Mouse (Mus musculus) myocyte (in vitro differentiated cells): ENCODE measurements around the gene Dek. TPM values are rescaled to one million over a fixed set of nuclear protein-coding genes. Genes with fewer than 3 reads are reported as not detected.

Experiments
- H3K27me3 ChIP-seq: one replicate; pipeline ENCODE4 v1.6.1; 2011; ENCODE audit not compliant: control insufficient read depth, insufficient read depth, insufficient read length
- H3K36me3 ChIP-seq: one replicate; pipeline ENCODE4 v1.6.1; 2011; ENCODE audit not compliant: control insufficient read depth, insufficient read depth
- H3K4me2 ChIP-seq: one replicate; pipeline ENCODE4 v1.6.1; 2011; ENCODE audit warnings: low read depth, control low read depth
- H3K4me3 ChIP-seq: one replicate; pipeline ENCODE4 v1.5.1; 2011; ENCODE audit warnings: mild to moderate bottlenecking, control low read depth, moderate library complexity
- H3K79me2 ChIP-seq: one replicate; pipeline ENCODE4 v1.6.1; 2011; ENCODE audit not compliant: control insufficient read depth, insufficient read depth
- H3ac ChIP-seq: one replicate; pipeline ENCODE4 v1.6.1; 2011; ENCODE audit not compliant: control insufficient read depth, insufficient read length
- CEBPB ChIP-seq: IDR thresholded peaks from 2 replicates; pipeline ENCODE4 v1.6.1; 2011; ENCODE audit warnings: mild to moderate bottlenecking, moderate library complexity; ENCODE audit not compliant: poor library complexity, insufficient read depth, severe bottlenecking
- E2F4 ChIP-seq: IDR thresholded peaks from one replicate; pipeline ENCODE4 v1.6.1; 2011; ENCODE audit warnings: mild to moderate bottlenecking, control low read depth, moderate library complexity; ENCODE audit not compliant: insufficient read depth
- MAX ChIP-seq: IDR thresholded peaks from one replicate; pipeline ENCODE4 v1.6.1; 2011; ENCODE audit warnings: low read depth, mild to moderate bottlenecking, control low read depth
- MYOD1 ChIP-seq, 3 experiments: IDR thresholded peaks; one replicate each; pipeline ENCODE4 v1.6.1; 2011; ENCODE audit warnings: control low read depth in 2 of 3, low read depth in 2 of 3, mild to moderate bottlenecking in 2 of 3, moderate library complexity in 1 of 3; ENCODE audit not compliant: insufficient read length in 2 of 3, control insufficient read depth in 1 of 3
- MYOG ChIP-seq, 3 experiments: IDR thresholded peaks; one replicate each; pipeline ENCODE4 v1.6.1; 2011; ENCODE audit warnings: control low read depth in 2 of 3, low read depth in 2 of 3, mild to moderate bottlenecking in 2 of 3; ENCODE audit not compliant: insufficient read length in 2 of 3, control insufficient read depth in 1 of 3, insufficient read depth in 1 of 3
- POLR2A ChIP-seq: IDR thresholded peaks from one replicate; pipeline ENCODE4 v1.6.1; 2011; ENCODE audit warnings: low read depth, mild to moderate bottlenecking, control low read depth, moderate library complexity; ENCODE audit not compliant: insufficient read length
- POLR2AphosphoS2 ChIP-seq: IDR thresholded peaks from one replicate; pipeline ENCODE4 v1.6.1; 2011; ENCODE audit warnings: low read depth, control low read depth; ENCODE audit not compliant: insufficient read length
- REST ChIP-seq: IDR thresholded peaks from one replicate; pipeline ENCODE4 v1.6.1; 2011; ENCODE audit warnings: mild to moderate bottlenecking, control low read depth, moderate library complexity; ENCODE audit not compliant: insufficient read depth, insufficient read length
- SRF ChIP-seq: IDR thresholded peaks from one replicate; pipeline ENCODE4 v1.6.1; 2011; ENCODE audit warnings: low read depth; ENCODE audit not compliant: control insufficient read depth, insufficient read length
- TCF12 ChIP-seq: IDR thresholded peaks from one replicate; pipeline ENCODE4 v1.6.1; 2011; ENCODE audit warnings: mild to moderate bottlenecking, control low read depth; ENCODE audit not compliant: poor library complexity, insufficient read depth, severe bottlenecking
- TCF3 ChIP-seq: IDR thresholded peaks from one replicate; pipeline ENCODE4 v1.6.1; 2011; ENCODE audit warnings: low read depth, control low read depth; ENCODE audit not compliant: insufficient read length
- USF1 ChIP-seq: IDR thresholded peaks from one replicate; pipeline ENCODE4 v1.6.1; 2011; ENCODE audit warnings: low read depth, mild to moderate bottlenecking, control low read depth, moderate library complexity
- polyA plus RNA-seq: library from polyadenylated mRNA; unstranded; fragments of >200 nt; fragmentation: generic; extraction: Trizol; gene quantifications from one replicate; pipeline ENCODE4 v1.2.1, GENCODE M21; 2012; ENCODE audit warnings: missing spikeins

Dek gene
- polyA plus RNA-seq, 1 experiment = 11.2 TPM

GRCm38 (mm10) chr13:47149993-47150392, 44.0 kb upstream of the Dek start:
- no peak for TF ChIP-seq POLR2AphosphoS2
- no peak for TF ChIP-seq POLR2A
- TF ChIP-seq MYOG (IDR thresholded peaks at IDR 0.05; ENCODE audit: control insufficient read depth in 1 of 3, insufficient read depth in 1 of 3, insufficient read length in 2 of 3, low read depth in 2 of 3) = no peak
- TF ChIP-seq TCF12 = no peak
- no peak for TF ChIP-seq MYOD1 (IDR thresholded peaks at IDR 0.05; ENCODE audit: control insufficient read depth in 1 of 3, insufficient read length in 2 of 3, low read depth in 2 of 3)
- Histone ChIP-seq H3K4me2 (no peak overlapping the region), H3K79me2 (no peaks in the 10 kb centered on the region), H3K27me3 (no peaks in the 10 kb centered on the region), H3K36me3 (no peaks in the 10 kb centered on the region), H3ac (no peak overlapping the region), H3K4me3 (no peak overlapping the region)

DNA sequence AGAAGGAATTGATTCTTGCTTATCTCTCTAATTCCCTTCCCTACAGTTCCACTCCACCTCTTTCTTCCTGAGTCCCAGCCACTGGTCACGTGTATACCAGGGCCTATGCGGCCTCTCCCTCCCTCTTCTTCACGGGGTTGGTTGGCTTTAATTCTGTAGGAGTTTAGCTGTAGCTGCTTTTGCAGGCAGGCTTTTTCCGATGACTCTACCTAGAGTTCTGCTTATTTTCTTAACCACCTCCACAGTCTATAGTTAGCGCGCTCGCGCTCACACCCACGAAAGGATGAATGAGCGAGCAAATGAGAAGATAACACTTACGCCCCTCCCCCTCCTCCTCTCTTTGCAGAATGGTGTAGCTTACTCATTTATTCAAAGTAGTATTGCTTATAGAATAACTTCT, 42.6 kb upstream of the Dek start:
- no peak for TF ChIP-seq E2F4
- TF ChIP-seq MYOD1 (IDR thresholded peaks at IDR 0.05; ENCODE audit: control insufficient read depth in 1 of 3, insufficient read length in 2 of 3, low read depth in 2 of 3) = no peak
- no peak for TF ChIP-seq MAX
- no peak for TF ChIP-seq TCF12
- no peak for TF ChIP-seq SRF
- TF ChIP-seq TCF3 = no peak
- no peak for TF ChIP-seq USF1
- TF ChIP-seq MYOG (IDR thresholded peaks at IDR 0.05; ENCODE audit: control insufficient read depth in 1 of 3, insufficient read depth in 1 of 3, insufficient read length in 2 of 3, low read depth in 2 of 3) = no peak
- TF ChIP-seq REST = no peak
- no peak for TF ChIP-seq POLR2A
- TF ChIP-seq POLR2AphosphoS2 = no peak
- TF ChIP-seq CEBPB = no peak
- Histone ChIP-seq H3K4me2 (no peak overlapping the region), H3K4me3 (no peak overlapping the region), H3K27me3 (no peaks in the 10 kb centered on the region), H3ac (no peak overlapping the region), H3K79me2 (no peaks in the 10 kb centered on the region), H3K36me3 (no peaks in the 10 kb centered on the region)

GRCm38 (mm10) chr13:47146388-47146787, 40.4 kb upstream of the Dek start:
- no peak overlapping the region for H3K4me2 ChIP-seq
- H3ac ChIP-seq = no peak overlapping the region
- no peaks in the 10 kb centered on the region for H3K79me2 ChIP-seq
- H3K27me3 ChIP-seq = no peaks in the 10 kb centered on the region
- no peak overlapping the region for H3K4me3 ChIP-seq
- H3K36me3 ChIP-seq = no peaks in the 10 kb centered on the region
- TF ChIP-seq POLR2AphosphoS2 (no peak), USF1 (no peak)

DNA sequence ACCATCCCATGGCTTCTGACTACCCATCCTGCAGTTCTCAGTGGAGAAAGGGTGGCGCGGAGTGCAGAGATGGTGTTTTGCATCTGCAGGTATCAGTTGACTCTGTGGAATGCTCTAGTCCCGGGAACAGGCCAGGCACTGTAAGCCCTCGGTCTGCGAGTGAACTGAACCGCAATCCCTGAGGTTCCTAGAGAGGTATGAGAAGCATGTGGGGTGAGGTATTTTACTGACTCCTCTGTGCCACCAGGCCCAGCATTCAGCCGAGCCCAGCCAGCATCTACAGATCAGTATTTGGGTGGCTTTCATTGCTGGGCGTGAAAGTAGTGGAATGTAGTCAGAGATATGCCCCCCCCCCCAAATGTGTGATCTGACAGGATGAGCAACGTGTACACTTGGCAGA, 39.9 kb upstream of the Dek start:
- Histone ChIP-seq H3K4me2 (no peak overlapping the region), H3K36me3 (no peaks in the 10 kb centered on the region), H3ac (no peak overlapping the region), H3K27me3 (no peaks in the 10 kb centered on the region), H3K4me3 (no peak overlapping the region), H3K79me2 (no peaks in the 10 kb centered on the region)
- no peak for TF ChIP-seq POLR2AphosphoS2
- no peak for TF ChIP-seq MAX
- TF ChIP-seq TCF3 = no peak
- no peak for TF ChIP-seq CEBPB
- TF ChIP-seq SRF = no peak
- no peak for TF ChIP-seq USF1
- no peak for TF ChIP-seq POLR2A
- TF ChIP-seq MYOG (IDR thresholded peaks at IDR 0.05; ENCODE audit: control insufficient read depth in 1 of 3, insufficient read depth in 1 of 3, insufficient read length in 2 of 3, low read depth in 2 of 3) = no peak
- TF ChIP-seq REST = no peak
- TF ChIP-seq E2F4 = no peak
- no peak for TF ChIP-seq TCF12
- TF ChIP-seq MYOD1 (IDR thresholded peaks at IDR 0.05; ENCODE audit: control insufficient read depth in 1 of 3, insufficient read length in 2 of 3, low read depth in 2 of 3) = no peak

DNA sequence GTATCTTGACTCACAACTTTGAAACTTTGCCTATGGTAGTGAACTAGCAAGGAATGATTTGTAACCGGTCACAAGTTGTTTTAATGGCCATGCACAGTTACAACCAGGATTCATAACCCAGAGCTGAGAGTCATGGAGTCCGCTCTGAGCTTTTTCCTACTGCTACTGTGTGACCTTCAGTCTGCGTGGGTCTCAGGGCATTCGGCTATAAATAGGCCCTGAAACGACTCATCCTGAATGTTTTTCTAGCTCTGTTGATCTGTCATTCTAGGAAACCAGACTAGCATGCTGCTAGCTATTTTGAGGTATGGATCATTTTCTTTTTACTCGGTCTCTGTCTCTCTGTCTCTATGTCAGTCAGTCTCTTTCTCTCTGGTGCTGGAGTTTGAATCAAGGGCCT, 36.8 kb upstream of the Dek start:
- H3K4me2 ChIP-seq = peak overlapping the region; percentile 38
- no peak for TF ChIP-seq SRF
- TF ChIP-seq TCF3 = no peak
- no peak for TF ChIP-seq MAX
- no peak overlapping the region for H3K4me3 ChIP-seq

DNA sequence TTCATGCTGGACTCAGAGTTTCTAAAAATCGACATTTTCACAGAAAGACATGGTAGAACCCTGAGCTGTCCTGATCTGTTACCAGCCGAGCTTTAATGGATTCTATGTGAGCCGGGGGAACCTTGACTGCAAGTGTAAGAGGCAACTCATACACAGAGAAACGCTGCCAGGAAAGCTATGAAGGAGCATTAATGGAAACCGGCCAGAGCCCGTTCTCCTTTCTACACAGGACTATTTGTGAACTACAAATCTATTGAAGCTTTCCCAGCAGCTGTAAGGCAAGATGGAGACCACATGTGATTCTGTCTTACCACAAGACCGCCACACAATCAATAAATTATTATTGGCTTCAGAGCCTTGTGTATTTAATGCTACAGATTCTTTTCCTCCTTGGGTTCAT, 29.7 kb upstream of the Dek start:
- H3K36me3 ChIP-seq = no peaks in the 10 kb centered on the region
- TF ChIP-seq POLR2AphosphoS2 (no peak), TCF3 (no peak), MYOG (IDR thresholded peaks at IDR 0.05; ENCODE audit: control insufficient read depth in 1 of 3, insufficient read depth in 1 of 3, insufficient read length in 2 of 3, low read depth in 2 of 3) (no peak), SRF (no peak), MYOD1 (IDR thresholded peaks at IDR 0.05; ENCODE audit: control insufficient read depth in 1 of 3, insufficient read length in 2 of 3, low read depth in 2 of 3) (no peak), TCF12 (no peak), REST (no peak), USF1 (no peak), POLR2A (no peak), E2F4 (no peak), CEBPB (no peak), MAX (no peak)
- H3K4me3 ChIP-seq = no peak overlapping the region
- no peaks in the 10 kb centered on the region for H3K79me2 ChIP-seq
- no peak overlapping the region for H3ac ChIP-seq
- no peaks in the 10 kb centered on the region for H3K27me3 ChIP-seq
- H3K4me2 ChIP-seq = no peak overlapping the region

More for the DNA sequence above, 36.8 kb upstream of the Dek start:
- Histone ChIP-seq H3K36me3 (no peaks in the 10 kb centered on the region), H3ac (no peak overlapping the region), H3K79me2 (no peaks in the 10 kb centered on the region), H3K27me3 (no peaks in the 10 kb centered on the region)
